Comparison of ENCODE assay signal across 8 mouse cellular contexts in the genomic region with DNA sequence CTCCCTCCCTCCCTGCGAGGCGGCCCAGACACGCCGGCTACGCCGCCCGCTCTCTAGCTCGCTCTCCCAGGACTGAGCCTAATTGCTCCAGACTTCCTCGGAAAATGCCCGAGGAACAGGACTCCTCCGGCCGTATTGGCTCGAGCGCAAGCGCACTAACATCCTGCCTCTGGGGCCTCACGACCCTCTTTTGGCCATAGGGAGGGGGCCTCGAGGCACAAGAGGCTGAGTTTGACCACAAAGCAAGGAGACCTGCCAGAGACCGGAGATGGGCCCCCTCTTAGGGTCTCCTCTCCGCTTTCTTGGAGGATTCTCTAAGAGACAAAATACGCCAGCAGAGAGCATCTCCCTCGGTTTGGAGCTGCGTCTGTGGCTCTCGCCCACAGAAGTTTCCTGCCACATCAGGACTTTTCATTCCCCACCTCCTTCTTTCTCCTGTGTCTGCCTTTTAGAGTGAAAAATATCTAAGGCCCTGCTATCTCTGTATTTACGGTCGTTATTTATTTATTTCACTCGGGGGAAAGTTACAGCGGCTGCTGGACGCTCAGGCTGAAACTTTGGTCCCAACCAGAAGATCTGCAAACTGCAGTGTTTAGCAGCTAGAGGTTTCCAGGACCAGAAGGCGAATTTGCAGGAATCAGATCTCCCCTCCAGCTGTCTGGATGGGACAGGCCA. TPM values are rescaled to one million over a fixed set of nuclear protein-coding genes. Genes with fewer than 3 reads are reported as not detected.
A peak's percentile ranks its signal among the peaks of the same experiment; 100 is the strongest.
DNase-seq lines count a peak whose midpoint lies in the region; ATAC-seq and TF ChIP-seq lines count a peak whose summit lies in the region.

No protein-coding gene starts in this region.

- H3K27ac ChIP-seq in testis, adult 2 months (ENCODE audit: control insufficient read depth, insufficient read depth, low read depth, low read length), result no peak overlapping the region

- no peak for DNase-seq in testis, postnatal 10 days (ENCODE audit: low spot score)
- DNase-seq in layer of hippocampus, postnatal 25 days (ENCODE audit: extremely low spot score in 1 of 2, low spot score in 1 of 2), result peak; percentile 32 to 47
- DNase-seq in lung, postnatal 14 days, result peak; percentile 80
- DNase-seq in right cerebral cortex, postnatal 14 days, result peak; percentile 51
- no peak for DNase-seq in c-Kit-positive CD71-positive TER-119-positive erythroid progenitor cells, embryonic 14.5 days (ENCODE audit: low spot score)

- peak; percentile 35; the same call in 1 of the 2 replicates for TF ChIP-seq POLR2A in testis, adult 2 months (IDR thresholded peaks at IDR 0.05; ENCODE audit: control insufficient read depth, low read depth, low read length)

- H3K27me3 ChIP-seq in testis, adult 2 months (ENCODE audit: control insufficient read depth, insufficient read depth, low read length), result no peaks in the 10 kb centered on the region

- peak overlapping the region; percentile 76 for H3K4me3 ChIP-seq in testis, adult 2 months (ENCODE audit: control insufficient read depth, low read depth, low read length)

- peaks cover 14% of the 10 kb centered on the region for H3K4me1 ChIP-seq in testis, adult 2 months (ENCODE audit: control insufficient read depth, insufficient read depth, low read length)

- no peaks in the 10 kb centered on the region for H3K36me3 ChIP-seq in testis, adult 2 months (ENCODE audit: control insufficient read depth, insufficient read depth, low read length)

- TF ChIP-seq CTCF in testis, adult 2 months (IDR thresholded peaks at IDR 0.05; ENCODE audit: control insufficient read depth, insufficient read depth, insufficient replicate concordance, low read depth, low read length), result no peak

- ATAC-seq in frontal cortex, adult (ENCODE audit: low TSS enrichment), result peak; percentile 62
- 0 out of 4 replicates have a peak, but pooled peaks have one; percentile 3 to 14 for ATAC-seq in hematopoietic stem cell, adult 5-6 weeks (replicated peaks in 1 of 2; ENCODE audit: insufficient read depth in 1 of 2, low FRiP score in 2 of 2, low TSS enrichment in 1 of 2, low read depth in 1 of 2, poor library complexity in 2 of 2, severe bottlenecking in 2 of 2)

RNA-seq across cellular contexts. Expression of a gene that starts 0.4 kb away (rescaled TPM):
- 1.2 and 1.6 TPM in 2 replicates for polyA plus RNA-seq in testis, adult 2 months (2012; rRNA removed)
- total RNA-seq in hematopoietic stem cell, adult 5-6 weeks (2017), result not detected in 2 replicates
- total RNA-seq in layer of hippocampus, postnatal 25 days (2021), result 1 to 10 TPM; 8.4 to 9.9 TPM

Comparison
In these comparisons a context has a peak if more than half of its experiments do, and no peak if none do; other contexts are left out.
1. DNase-seq: peak in layer of hippocampus, postnatal 25 days (2 of 2), lung, postnatal 14 days (single experiment) and right cerebral cortex, postnatal 14 days (single experiment); none in testis, postnatal 10 days (single experiment) and c-Kit-positive CD71-positive TER-119-positive erythroid progenitor cells, embryonic 14.5 days (single experiment).